Mouse (Mus musculus) right cerebral cortex, postnatal 4 days (tissue): ENCODE measurements around the gene Armh4.

ENCODE experiments used
- DNase-seq: peaks from one replicate; pipeline ENCODE4 v3.0.0-alpha.2; 2022

The Armh4 gene

GRCm38 (mm10) chr14:49723361-49724054 is 59.7 kb downstream of the Armh4 start:
- DNase-seq = peak; percentile 11

DNA sequence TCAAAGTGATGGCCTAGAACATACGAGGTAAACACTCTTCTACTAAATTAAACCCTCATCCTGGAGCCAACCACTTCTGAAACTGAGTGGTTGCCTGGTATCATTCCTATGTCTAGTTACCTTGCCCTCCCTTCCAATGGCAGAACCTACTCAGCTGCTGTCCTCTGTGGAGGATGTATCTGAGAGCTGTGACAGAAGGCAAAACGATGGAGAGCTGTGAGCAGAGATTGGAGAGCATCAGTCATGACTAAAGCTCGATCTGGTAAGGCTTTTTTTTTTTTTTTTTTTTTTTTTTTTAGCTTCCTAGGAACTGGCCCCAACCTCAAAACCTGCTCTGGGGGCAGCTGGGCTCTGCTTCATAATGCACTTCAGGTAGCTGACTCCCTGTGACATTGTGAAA is 60.4 kb downstream of the Armh4 start:
- no peak for DNase-seq

DNA sequence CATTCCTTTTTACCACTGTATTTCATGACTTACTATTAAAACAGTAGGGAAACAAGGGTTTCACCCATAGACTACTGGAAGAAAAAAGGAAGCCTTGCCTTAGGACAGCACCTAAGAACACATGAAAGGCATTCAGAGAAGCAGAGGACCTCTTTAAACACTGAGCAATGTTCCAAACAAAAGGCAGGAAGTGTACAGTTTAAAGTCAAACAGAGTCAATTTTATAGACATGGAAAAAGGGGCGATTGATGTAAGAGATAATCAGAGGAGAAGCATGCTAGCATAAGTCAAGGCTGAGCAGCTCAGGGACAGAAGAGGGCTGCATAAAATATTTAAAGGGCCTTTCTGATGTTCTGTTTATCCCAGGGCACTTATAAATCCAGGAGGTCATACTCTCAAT is 61.9 kb downstream of the Armh4 start:
- DNase-seq = no peak

GRCm38 (mm10) chr14:49719678-49720077 is 63.5 kb downstream of the Armh4 start:
- DNase-seq = no peak

GRCm38 (mm10) chr14:49711016-49711415 is 72.2 kb downstream of the Armh4 start:
- peak; percentile 6 for DNase-seq

- no peak for DNase-seq
Observed at GRCm38 (mm10) chr14:49703432-49704200, 79.6 kb downstream of the Armh4 start.

DNA sequence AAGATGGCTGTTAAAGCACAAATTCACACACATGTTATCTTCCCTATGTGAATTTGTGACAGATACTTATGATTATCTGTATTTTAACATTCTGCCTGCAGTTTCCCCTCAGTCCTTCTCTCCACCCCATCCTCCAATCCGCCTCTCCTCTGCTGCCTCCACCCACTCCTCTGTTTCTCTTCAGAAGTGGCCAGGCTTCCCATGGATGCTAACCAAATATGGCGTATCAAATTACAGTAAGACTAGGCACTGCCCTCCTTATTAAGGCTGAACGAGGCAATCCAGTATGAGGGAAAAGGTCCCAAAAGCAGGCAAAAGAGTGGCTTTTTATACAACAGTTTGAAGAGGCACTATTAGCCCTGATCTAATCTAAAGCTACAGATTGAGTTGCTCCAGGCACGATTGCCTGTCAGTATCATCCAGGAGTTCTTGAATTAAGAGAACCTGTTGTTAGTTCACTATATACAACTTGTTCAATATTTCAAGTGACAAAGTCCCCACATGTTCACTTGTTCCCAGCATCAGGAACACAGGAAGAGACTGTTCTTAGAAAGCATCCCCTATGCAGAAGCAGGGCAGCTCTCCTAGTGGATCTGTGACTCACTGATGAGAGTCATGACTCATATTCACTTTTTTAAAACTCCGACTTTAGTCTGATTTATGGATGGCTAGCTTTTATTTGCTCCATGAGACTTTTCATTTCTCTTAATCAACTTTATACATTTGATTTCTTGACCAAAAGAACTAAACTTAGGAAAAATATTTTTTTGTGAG is 103.5 kb downstream of the Armh4 start:
- no peak for DNase-seq

DNA sequence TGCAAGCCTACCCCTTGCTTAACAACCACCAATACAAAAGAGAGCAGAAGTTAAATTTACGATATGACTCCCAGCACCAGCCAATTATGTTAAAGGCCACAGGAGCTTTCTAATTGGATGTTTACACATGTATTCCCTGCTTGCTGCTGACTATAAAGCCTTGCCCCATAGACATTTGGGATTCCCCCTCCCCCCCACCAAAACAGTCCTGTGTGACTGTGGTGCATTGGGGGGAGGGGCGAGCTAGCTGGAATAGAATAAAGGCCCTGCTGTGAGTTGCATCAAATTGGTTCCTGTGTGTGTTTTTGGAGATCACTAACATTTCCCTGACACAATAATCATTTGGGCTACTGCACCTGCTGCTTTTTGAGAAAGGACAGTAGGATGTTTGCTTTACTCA is 106.6 kb downstream of the Armh4 start:
- no peak for DNase-seq

DNA sequence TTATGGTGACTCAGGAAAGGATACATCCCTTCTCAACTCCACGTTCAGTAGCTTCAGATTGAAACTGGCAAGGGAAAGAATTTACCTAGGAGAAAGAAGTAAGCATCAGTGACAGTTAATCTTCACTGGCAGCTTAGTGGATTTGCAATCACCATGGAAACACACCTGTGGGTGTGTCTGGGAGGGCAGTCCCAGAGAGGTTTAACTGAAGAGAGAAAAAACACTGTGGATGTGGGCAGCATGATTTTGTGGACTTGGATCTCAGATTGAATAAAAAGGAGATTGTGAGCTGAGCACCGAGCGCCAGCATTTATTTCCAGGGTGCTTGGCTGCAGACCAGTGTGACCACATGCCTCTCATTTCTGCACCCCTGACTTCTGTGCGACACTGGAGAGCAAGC is 122.7 kb downstream of the Armh4 start:
- no peak for DNase-seq

DNA sequence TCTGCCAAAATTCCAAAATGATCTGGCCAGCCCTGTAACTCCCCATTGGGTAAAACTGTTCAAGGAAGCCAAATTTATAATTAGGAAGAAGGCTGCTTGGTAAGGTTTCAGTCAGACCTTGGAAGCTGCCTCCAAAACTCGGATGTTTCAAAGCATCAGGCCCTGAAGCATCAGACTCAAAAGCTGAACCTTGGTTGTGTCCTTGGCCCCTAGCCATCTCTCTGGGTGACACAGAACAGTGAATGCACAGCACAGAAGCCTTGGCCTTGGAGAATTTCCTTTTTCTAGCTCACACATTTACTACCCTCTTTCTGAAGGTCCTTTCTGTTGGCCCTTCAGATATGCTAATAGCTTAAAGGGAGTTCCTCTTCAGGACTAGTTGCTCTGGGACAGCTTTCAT is 134.0 kb downstream of the Armh4 start:
- DNase-seq = no peak

DNA sequence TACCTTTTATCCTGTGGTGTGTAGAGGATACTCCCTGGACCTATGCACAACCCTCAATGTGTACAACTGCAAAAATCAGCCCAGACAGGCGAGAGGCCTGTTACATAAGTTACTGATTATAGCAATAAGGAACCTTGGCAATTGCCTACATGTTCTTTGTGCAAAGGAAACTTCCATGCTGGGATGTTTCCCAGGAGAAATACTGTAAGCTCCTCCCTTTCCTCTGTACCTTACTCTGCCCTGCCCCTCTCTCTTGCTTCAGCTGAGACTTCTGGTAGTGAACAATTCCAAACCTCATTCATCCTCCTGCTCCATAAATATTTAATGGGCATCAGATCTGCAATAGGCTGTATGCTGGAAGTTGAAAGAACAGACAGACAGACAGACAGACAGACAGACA is 145.8 kb downstream of the Armh4 start:
- DNase-seq = no peak

DNA sequence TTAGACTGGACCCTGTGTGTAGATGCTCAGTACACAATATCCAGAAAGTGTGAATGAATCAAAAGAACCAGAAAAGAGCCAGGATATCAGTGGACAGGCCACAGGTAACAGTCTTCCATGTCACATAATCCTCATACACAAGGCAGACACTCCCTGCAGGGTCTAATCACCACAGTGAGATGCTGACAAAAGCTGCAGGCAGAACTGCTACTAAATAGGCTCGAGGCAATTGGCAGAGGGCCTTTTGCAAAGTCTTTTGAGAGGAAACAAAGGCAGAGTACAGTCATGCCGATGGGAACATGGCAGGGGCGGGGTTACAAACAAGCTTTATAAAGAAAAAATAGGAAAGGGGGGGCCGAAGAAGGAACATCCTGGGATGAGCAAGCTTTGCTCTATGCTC is 157.1 kb downstream of the Armh4 start:
- no peak for DNase-seq
